Mouse (Mus musculus): Measurements from ENCODE around the gene Gm9999. TPM values are rescaled to one million over a fixed set of nuclear protein-coding genes. Genes with fewer than 3 reads are reported as not detected.
"Not testable (repeated sequence)": the region's sequence is repeated elsewhere in the genome, so short reads cannot be mapped to it uniquely, and the experiment has no call there.

Gene Gm9999
- polyA plus RNA-seq, 1 experiment, result not detected

GRCm38 (mm10) chr7:46987073-46987472 is 3.7 kb downstream of the Gm9999 start:
- H3K27ac ChIP-seq (ENCODE audit: insufficient read depth, low read length), result no peak overlapping the region
- 22% methylated on average over 2 of the region's 2 CpGs for WGBS
- no peaks in the 10 kb centered on the region; the same call in 1 of the 2 replicates for H3K27me3 ChIP-seq (ENCODE audit: control insufficient read depth, insufficient read depth, low read length)
- peak in 1 of 2 experiments; percentile 12 for DNase-seq
- H3K4me3 ChIP-seq (replicated peaks; ENCODE audit: insufficient read depth, low read depth, low read length), result no peak overlapping the region
- TF ChIP-seq POLR2A (IDR thresholded peaks at IDR 0.05; ENCODE audit: borderline replicate concordance, insufficient read depth, low read length) (no peak), CTCF (IDR thresholded peaks at IDR 0.05; ENCODE audit: borderline replicate concordance, insufficient read depth, low read depth, low read length) (no peak)
- H3K4me1 ChIP-seq (ENCODE audit: control insufficient read depth, insufficient read depth, low read length), result peaks cover 12% of the 10 kb centered on the region; the same call in 1 of the 2 replicates

- not testable (repeated sequence) for DNase-seq; H3K27me3 ChIP-seq (ENCODE audit: control insufficient read depth, insufficient read depth, low read length); H3K27ac ChIP-seq (ENCODE audit: insufficient read depth, low read length); H3K4me3 ChIP-seq (replicated peaks; ENCODE audit: insufficient read depth, low read depth, low read length)
- 76% methylated on average over 4 of the region's 4 CpGs for WGBS
- H3K4me1 ChIP-seq (ENCODE audit: control insufficient read depth, insufficient read depth, low read length), result peaks cover 12% of the 10 kb centered on the region; the same call in 1 of the 2 replicates
Observed at GRCm38 (mm10) chr7:46989387-46989786, 6.0 kb downstream of the Gm9999 start.

- WGBS, result 70% methylated on average over 8 of the region's 8 CpGs
- no peak overlapping the region for H3K4me3 ChIP-seq (replicated peaks; ENCODE audit: insufficient read depth, low read depth, low read length)
- TF ChIP-seq CTCF (IDR thresholded peaks at IDR 0.05; ENCODE audit: borderline replicate concordance, insufficient read depth, low read depth, low read length) (no peak), POLR2A (IDR thresholded peaks at IDR 0.05; ENCODE audit: borderline replicate concordance, insufficient read depth, low read length) (no peak)
- H3K27ac ChIP-seq (ENCODE audit: insufficient read depth, low read length), result no peak overlapping the region
- H3K4me1 ChIP-seq (ENCODE audit: control insufficient read depth, insufficient read depth, low read length), result peaks cover 14% of the 10 kb centered on the region; the same call in 1 of the 2 replicates
- no peak for DNase-seq
- H3K27me3 ChIP-seq (ENCODE audit: control insufficient read depth, insufficient read depth, low read length), result no peaks in the 10 kb centered on the region
Observed at GRCm38 (mm10) chr7:46993079-46993478, 9.7 kb downstream of the Gm9999 start.

GRCm38 (mm10) chr7:46995558-46995957 is 12.2 kb downstream of the Gm9999 start:
- no peak overlapping the region for H3K4me3 ChIP-seq (replicated peaks; ENCODE audit: insufficient read depth, low read depth, low read length)
- 92% methylated on average over 3 of the region's 3 CpGs for WGBS
- H3K27ac ChIP-seq (ENCODE audit: insufficient read depth, low read length), result no peak overlapping the region
- TF ChIP-seq CTCF (IDR thresholded peaks at IDR 0.05; ENCODE audit: borderline replicate concordance, insufficient read depth, low read depth, low read length) (no peak), POLR2A (IDR thresholded peaks at IDR 0.05; ENCODE audit: borderline replicate concordance, insufficient read depth, low read length) (no peak)
- DNase-seq, result no peak
- H3K4me1 ChIP-seq (ENCODE audit: control insufficient read depth, insufficient read depth, low read length), result peaks cover 25% of the 10 kb centered on the region
- H3K27me3 ChIP-seq (ENCODE audit: control insufficient read depth, insufficient read depth, low read length), result no peaks in the 10 kb centered on the region

DNA sequence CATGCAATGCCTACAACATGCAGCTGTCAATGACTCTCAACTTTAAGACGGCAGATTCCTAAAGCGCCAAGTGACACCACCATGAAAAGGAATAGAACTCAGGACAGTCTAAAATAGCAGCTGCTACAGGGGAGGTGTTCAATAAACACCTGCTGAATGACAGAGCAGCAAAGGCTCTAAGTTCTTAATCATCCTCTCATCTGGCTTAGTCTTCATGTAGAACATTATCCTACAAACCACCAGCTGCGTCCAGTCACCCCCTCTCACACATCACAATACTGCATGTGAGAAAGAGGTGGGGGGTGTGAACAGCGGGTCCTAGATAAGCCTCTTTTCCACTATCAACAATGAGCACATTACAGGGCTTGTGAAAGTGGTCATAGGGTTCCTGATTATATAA is 13.6 kb downstream of the Gm9999 start:
- no peak for TF ChIP-seq CTCF (IDR thresholded peaks at IDR 0.05; ENCODE audit: borderline replicate concordance, insufficient read depth, low read depth, low read length)
- no peak for TF ChIP-seq POLR2A (IDR thresholded peaks at IDR 0.05; ENCODE audit: borderline replicate concordance, insufficient read depth, low read length)
- peaks cover 27% of the 10 kb centered on the region for H3K4me1 ChIP-seq (ENCODE audit: control insufficient read depth, insufficient read depth, low read length)
- H3K4me3 ChIP-seq (replicated peaks; ENCODE audit: insufficient read depth, low read depth, low read length), result no peak overlapping the region
- DNase-seq, result no peak
- WGBS, result 84% methylated on average over 4 of the region's 4 CpGs
- H3K27me3 ChIP-seq (ENCODE audit: control insufficient read depth, insufficient read depth, low read length), result no peaks in the 10 kb centered on the region
- no peak overlapping the region for H3K27ac ChIP-seq (ENCODE audit: insufficient read depth, low read length)

- no peak for TF ChIP-seq CTCF (IDR thresholded peaks at IDR 0.05; ENCODE audit: borderline replicate concordance, insufficient read depth, low read depth, low read length)
- 0 out of 2 replicates have a peak, but pooled peaks have one; percentile 10 for TF ChIP-seq POLR2A (IDR thresholded peaks at IDR 0.05; ENCODE audit: borderline replicate concordance, insufficient read depth, low read length)
- peak; percentile 81 to 83 for DNase-seq
- peak overlapping the region; percentile 79 for H3K27ac ChIP-seq (ENCODE audit: insufficient read depth, low read length)
- H3K4me3 ChIP-seq (replicated peaks; ENCODE audit: insufficient read depth, low read depth, low read length), result peak overlapping the region; percentile 20
- peaks cover 27% of the 10 kb centered on the region for H3K4me1 ChIP-seq (ENCODE audit: control insufficient read depth, insufficient read depth, low read length)
- 8% methylated on average over 21 of the region's 21 CpGs for WGBS
- no peaks in the 10 kb centered on the region for H3K27me3 ChIP-seq (ENCODE audit: control insufficient read depth, insufficient read depth, low read length)
Observed at GRCm38 (mm10) chr7:46997644-46998395, 14.4 kb downstream of the Gm9999 start.

DNA sequence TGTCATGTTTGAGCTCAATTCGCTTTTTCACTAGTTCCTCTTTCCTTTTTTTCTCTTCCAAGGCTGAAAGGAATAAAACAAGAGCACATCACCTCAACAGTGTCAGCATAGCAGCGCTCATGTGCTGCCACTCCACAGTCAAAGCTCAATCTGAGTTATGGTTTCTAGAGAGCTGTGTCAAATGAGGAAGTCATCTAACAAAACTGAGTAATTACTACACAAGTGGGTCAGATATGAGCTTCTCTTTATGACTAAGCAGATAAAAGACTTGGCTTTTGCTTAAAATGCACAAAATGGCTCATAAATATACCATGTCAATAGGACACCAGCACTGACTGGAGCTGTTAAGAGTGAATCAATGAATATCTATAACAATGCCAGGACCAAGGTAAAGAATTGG is 15.6 kb downstream of the Gm9999 start:
- DNase-seq, result no peak
- H3K27me3 ChIP-seq (ENCODE audit: control insufficient read depth, insufficient read depth, low read length), result no peaks in the 10 kb centered on the region
- peaks cover 27% of the 10 kb centered on the region for H3K4me1 ChIP-seq (ENCODE audit: control insufficient read depth, insufficient read depth, low read length)
- no peak overlapping the region for H3K27ac ChIP-seq (ENCODE audit: insufficient read depth, low read length)
- no peak overlapping the region for H3K4me3 ChIP-seq (replicated peaks; ENCODE audit: insufficient read depth, low read depth, low read length)
- WGBS, result 91% methylated on average over 2 of the region's 2 CpGs
- TF ChIP-seq CTCF (IDR thresholded peaks at IDR 0.05; ENCODE audit: borderline replicate concordance, insufficient read depth, low read depth, low read length) (no peak), POLR2A (IDR thresholded peaks at IDR 0.05; ENCODE audit: borderline replicate concordance, insufficient read depth, low read length) (no peak)

GRCm38 (mm10) chr7:46999983-47000643 is 16.7 kb downstream of the Gm9999 start:
- peaks cover 27% of the 10 kb centered on the region for H3K4me1 ChIP-seq (ENCODE audit: control insufficient read depth, insufficient read depth, low read length)
- no peak overlapping the region for H3K4me3 ChIP-seq (replicated peaks; ENCODE audit: insufficient read depth, low read depth, low read length)
- TF ChIP-seq CTCF (IDR thresholded peaks at IDR 0.05; ENCODE audit: borderline replicate concordance, insufficient read depth, low read depth, low read length) (no peak), POLR2A (IDR thresholded peaks at IDR 0.05; ENCODE audit: borderline replicate concordance, insufficient read depth, low read length) (no peak)
- DNase-seq, result no peak
- WGBS, result 86% methylated on average over 8 of the region's 8 CpGs
- H3K27ac ChIP-seq (ENCODE audit: insufficient read depth, low read length), result no peak overlapping the region
- no peaks in the 10 kb centered on the region for H3K27me3 ChIP-seq (ENCODE audit: control insufficient read depth, insufficient read depth, low read length)
